Mouse (Mus musculus): Measurements from ENCODE around the gene Mxd3.
A peak's percentile ranks its signal among the peaks of the same experiment; 100 is the strongest.

Mxd3 gene

GRCm38 (mm10) chr13:55335701-55336100 is 6.1 kb upstream of the Mxd3 start:
- DNase-seq (ENCODE audit: extremely low read depth, insufficient read length, low spot score), result no peak

- peak; percentile 44 for DNase-seq (ENCODE audit: extremely low read depth, insufficient read length, low spot score)
Measured at GRCm38 (mm10) chr13:55332331-55332730, 2.7 kb upstream of the Mxd3 start.

GRCm38 (mm10) chr13:55330567-55331400 is 1.2 kb upstream of the Mxd3 start:
- DNase-seq (ENCODE audit: extremely low read depth, insufficient read length, low spot score), result no peak

GRCm38 (mm10) chr13:55329109-55329682 is 427 bp downstream of the Mxd3 start:
- peak; percentile 88 for DNase-seq (ENCODE audit: extremely low read depth, insufficient read length, low spot score)

- DNase-seq (ENCODE audit: extremely low read depth, insufficient read length, low spot score), result no peak
Measured at GRCm38 (mm10) chr13:55328641-55329040, 982 bp downstream of the Mxd3 start.

- DNase-seq (ENCODE audit: extremely low read depth, insufficient read length, low spot score), result peak; percentile 25
Measured at GRCm38 (mm10) chr13:55328171-55328570, 1.5 kb downstream of the Mxd3 start.

GRCm38 (mm10) chr13:55327633-55328032 is 2.0 kb downstream of the Mxd3 start:
- DNase-seq (ENCODE audit: extremely low read depth, insufficient read length, low spot score), result peak; percentile 80

GRCm38 (mm10) chr13:55327169-55327568 is 2.5 kb downstream of the Mxd3 start:
- no peak for DNase-seq (ENCODE audit: extremely low read depth, insufficient read length, low spot score)

- peak; percentile 29 for DNase-seq (ENCODE audit: extremely low read depth, insufficient read length, low spot score)
Measured at GRCm38 (mm10) chr13:55325596-55325995, 4.0 kb downstream of the Mxd3 start.

- DNase-seq (ENCODE audit: extremely low read depth, insufficient read length, low spot score), result peak; percentile 32
Measured at GRCm38 (mm10) chr13:55322130-55322825, 7.3 kb downstream of the Mxd3 start.

- peak; percentile 91 for DNase-seq (ENCODE audit: extremely low read depth, insufficient read length, low spot score)
Measured at GRCm38 (mm10) chr13:55321434-55322129, 8.0 kb downstream of the Mxd3 start, which contains the start of gene Rab24. Gene Rab24 (minus strand): TSS chr13:55321946.

- DNase-seq (ENCODE audit: extremely low read depth, insufficient read length, low spot score), result no peak
Measured at GRCm38 (mm10) chr13:55319931-55320533, 9.6 kb downstream of the Mxd3 start, which contains the start of gene Prelid1. Gene Prelid1 (plus strand): TSS chr13:55320500.

- DNase-seq (ENCODE audit: extremely low read depth, insufficient read length, low spot score), result no peak
Measured at GRCm38 (mm10) chr13:55318351-55318750, 11.3 kb downstream of the Mxd3 start.

GRCm38 (mm10) chr13:55314891-55315412 is 14.7 kb downstream of the Mxd3 start:
- DNase-seq (ENCODE audit: extremely low read depth, insufficient read length, low spot score), result no peak

GRCm38 (mm10) chr13:55313051-55313450 is 16.6 kb downstream of the Mxd3 start:
- DNase-seq (ENCODE audit: extremely low read depth, insufficient read length, low spot score), result no peak

GRCm38 (mm10) chr13:55312028-55312630 is 17.5 kb downstream of the Mxd3 start:
- no peak for DNase-seq (ENCODE audit: extremely low read depth, insufficient read length, low spot score)

- no peak for DNase-seq (ENCODE audit: extremely low read depth, insufficient read length, low spot score)
Measured at GRCm38 (mm10) chr13:55300913-55301312, 28.7 kb downstream of the Mxd3 start.

- DNase-seq (ENCODE audit: extremely low read depth, insufficient read length, low spot score), result no peak
Measured at GRCm38 (mm10) chr13:55296760-55297159, 32.9 kb downstream of the Mxd3 start.

- DNase-seq (ENCODE audit: extremely low read depth, insufficient read length, low spot score), result no peak
Measured at GRCm38 (mm10) chr13:55288854-55289253, 40.8 kb downstream of the Mxd3 start.

GRCm38 (mm10) chr13:55277646-55278045 is 52.0 kb downstream of the Mxd3 start:
- DNase-seq (ENCODE audit: extremely low read depth, insufficient read length, low spot score), result no peak
